Mouse (Mus musculus) heart, adult 2 months (tissue): ENCODE results near the gene Camta1.

Experiments
- CTCF ChIP-seq: fragments of 200-600 bp; IDR thresholded peaks from 2 replicates; pipeline ENCODE4 v1.8.1; 2022; ENCODE audit warnings: antibody characterized with exemption, mild to moderate bottlenecking, moderate library complexity
- POLR2A ChIP-seq: fragments of 200-500 bp; IDR thresholded peaks from 2 replicates; pipeline ENCODE4 v1.6.1; 2011; ENCODE audit warnings: mild to moderate bottlenecking, low read depth, low read length, control low read depth; ENCODE audit not compliant: insufficient read depth

GRCm38 (mm10) chr4:151724897-151725296 lies 136.8 kb downstream of the Camta1 start:
- TF ChIP-seq CTCF (no peak), POLR2A (no peak)
